Mouse (Mus musculus): ENCODE data around the gene Tlr8.

Gene Tlr8

GRCm38 (mm10) chrX:167201365-167201764, 62.8 kb downstream of the Tlr8 start:
- DNase-seq: no peak

- no peak for DNase-seq
Measured at GRCm38 (mm10) chrX:167195228-167195649, 68.9 kb downstream of the Tlr8 start.
